Mouse (Mus musculus) embryonic fibroblast, embryonic 13.5 days (primary cell): ENCODE measurements around the gene Vmn1r38.

ENCODE experiments used
- CTCF ChIP-seq: IDR thresholded peaks from 2 replicates; pipeline ENCODE4 v1.5.1; 2011; ENCODE audit warnings: mild to moderate bottlenecking, control low read depth, low read length, moderate library complexity, borderline replicate concordance; ENCODE audit not compliant: insufficient read depth
- POLR2A ChIP-seq: IDR thresholded peaks from 2 replicates; pipeline ENCODE4 v1.6.1; 2011; ENCODE audit warnings: low read depth, mild to moderate bottlenecking, control low read depth, low read length, moderate library complexity

DNA sequence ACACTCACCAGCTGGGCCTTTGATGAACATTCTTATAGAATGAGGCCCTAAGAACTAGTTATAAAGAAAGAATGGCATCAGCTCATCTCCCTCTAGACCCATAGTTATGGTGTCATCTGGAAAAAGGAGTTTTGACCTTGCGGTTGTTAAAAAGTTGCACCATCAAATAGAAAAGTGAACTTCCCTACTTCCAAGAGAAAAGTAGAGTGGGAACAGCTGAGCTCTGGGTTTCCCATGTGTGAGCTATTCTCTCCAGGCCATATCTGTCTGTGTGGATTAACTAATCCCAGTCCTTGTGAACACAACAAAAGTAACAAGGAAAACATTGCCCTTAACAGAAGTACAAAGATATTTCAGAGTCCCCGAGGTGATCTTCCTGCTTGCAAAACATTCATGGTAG, 28.1 kb upstream of the Vmn1r38 start, which contains the start of gene Vmn1r39:
- TF ChIP-seq CTCF: no peak
- no peak for TF ChIP-seq POLR2A
